Mouse (Mus musculus) heart, embryonic 11.5 days (tissue): ENCODE results near the gene Apoa1. TPM values are rescaled to one million over a fixed set of nuclear protein-coding genes. Genes with fewer than 3 reads are reported as not detected.

Experiments
- ATAC-seq: fragments of 200-750 bp; cut with Nextera tagmentation; replicated peaks from 2 replicates; pipeline ENCODE4 v1.8.0; 2017; ENCODE audit warnings: moderate library complexity; ENCODE audit not compliant: insufficient number of reproducible peaks, low FRiP score, low TSS enrichment
- H3K27ac ChIP-seq: fragments of 300-500 bp; sonication (generic); 2 replicates; pipeline ENCODE4 v1.5.1; 2014; ENCODE audit warnings: mild to moderate bottlenecking, low read depth, low read length
- H3K27me3 ChIP-seq: fragments of 300-500 bp; sonication (generic); 2 replicates; pipeline ENCODE4 v1.6.1; 2014; ENCODE audit warnings: mild to moderate bottlenecking, low read length, mixed read lengths; ENCODE audit not compliant: control insufficient read depth, insufficient read depth
- H3K36me3 ChIP-seq: fragments of 300-500 bp; sonication (generic); 2 replicates; pipeline ENCODE4 v1.6.1; 2014; ENCODE audit warnings: mild to moderate bottlenecking, low read length, moderate library complexity, mixed read lengths; ENCODE audit not compliant: control insufficient read depth, insufficient read depth
- H3K4me1 ChIP-seq: fragments of 300-500 bp; sonication (generic); 2 replicates; pipeline ENCODE4 v1.6.1; 2014; ENCODE audit warnings: low read length; ENCODE audit not compliant: control insufficient read depth, insufficient read depth
- H3K4me2 ChIP-seq: fragments of 300-500 bp; sonication (generic); 2 replicates; pipeline ENCODE4 v1.6.1; 2014; ENCODE audit warnings: mild to moderate bottlenecking, moderate library complexity
- H3K4me3 ChIP-seq: fragments of 300-500 bp; sonication (generic); 2 replicates; pipeline ENCODE4 v1.5.1; 2014; ENCODE audit warnings: low read depth, low read length
- H3K9ac ChIP-seq: fragments of 300-500 bp; sonication (generic); 2 replicates; pipeline ENCODE4 v1.6.1; 2014; ENCODE audit warnings: mild to moderate bottlenecking, low read depth, low read length, moderate library complexity
- H3K9me3 ChIP-seq: fragments of 300-500 bp; sonication (generic); replicated peaks from 2 replicates; pipeline ENCODE4 v1.6.1; 2016; ENCODE audit warnings: low read length; ENCODE audit not compliant: control insufficient read depth
- WGBS: fragments of 180-500 bp; shearing (Covaris S2); extraction: QIAGEN DNeasy Blood & Tissue Kit; methylation state at CpG from one replicate; pipeline ENCODE4 v1.1.7; 2014; ENCODE audit not compliant: insufficient replicate concordance; 5-methylcytosine and 5-hydroxymethylcytosine counted together
- polyA plus RNA-seq: library from polyadenylated mRNA; unstranded; fragments of >200 nt; fragmentation: Nextera tagmentation; extraction: Ambion mirVana; gene quantifications from 2 replicates; pipeline ENCODE4 v1.2.1, GENCODE M21; 2014

Apoa1 gene
- polyA plus RNA-seq, 1 experiment from 2014 or later: 29.6 TPM

- no peak overlapping the region for H3K27ac ChIP-seq
- 84% methylated on average over 10 of the region's 10 CpGs for WGBS
Measured at GRCm38 (mm10) chr9:46256658-46257385, 28.4 kb downstream of the Apoa1 start.

GRCm38 (mm10) chr9:46257546-46257945 is 29.2 kb downstream of the Apoa1 start:
- no peak overlapping the region for H3K9ac ChIP-seq
- H3K27me3 ChIP-seq: no peaks in the 10 kb centered on the region
- no peaks in the 10 kb centered on the region for H3K36me3 ChIP-seq
- H3K27ac ChIP-seq: peak overlapping the region; percentile 46
- no peak overlapping the region for H3K4me2 ChIP-seq
- H3K4me3 ChIP-seq: no peak overlapping the region
- no peaks in the 10 kb centered on the region for H3K9me3 ChIP-seq
- no peaks in the 10 kb centered on the region for H3K4me1 ChIP-seq
- ATAC-seq: no peak
- 63% methylated on average over 3 of the region's 3 CpGs for WGBS

More at GRCm38 (mm10) chr9:46256658-46257385, 28.4 kb downstream of the Apoa1 start:
- Histone ChIP-seq H3K27me3 (no peaks in the 10 kb centered on the region), H3K9ac (no peak overlapping the region), H3K4me3 (no peak overlapping the region), H3K4me2 (no peak overlapping the region), H3K36me3 (no peaks in the 10 kb centered on the region), H3K9me3 (no peaks in the 10 kb centered on the region), H3K4me1 (no peaks in the 10 kb centered on the region)
- no peak for ATAC-seq

- Histone ChIP-seq H3K9ac (no peak overlapping the region), H3K27ac (no peak overlapping the region), H3K4me1 (no peaks in the 10 kb centered on the region), H3K9me3 (no peaks in the 10 kb centered on the region), H3K4me2 (no peak overlapping the region), H3K4me3 (no peak overlapping the region), H3K27me3 (no peaks in the 10 kb centered on the region), H3K36me3 (no peaks in the 10 kb centered on the region)
- 78% methylated on average over 6 of the region's 6 CpGs for WGBS
- no peak for ATAC-seq
Measured at GRCm38 (mm10) chr9:46259111-46259510, 30.7 kb downstream of the Apoa1 start.

- Histone ChIP-seq H3K4me3 (no peak overlapping the region), H3K36me3 (no peaks in the 10 kb centered on the region), H3K9ac (no peak overlapping the region), H3K27me3 (no peaks in the 10 kb centered on the region), H3K4me1 (no peaks in the 10 kb centered on the region), H3K4me2 (no peak overlapping the region), H3K9me3 (no peaks in the 10 kb centered on the region), H3K27ac (no peak overlapping the region)
- WGBS: 81% methylated on average over 7 of the region's 7 CpGs
- no peak for ATAC-seq
Measured at GRCm38 (mm10) chr9:46261131-46261530, 32.8 kb downstream of the Apoa1 start.

- H3K36me3 ChIP-seq: no peaks in the 10 kb centered on the region
- 50% methylated on average over 7 of the region's 7 CpGs for WGBS
- no peak within 1 kb of the TSS for H3K4me2 ChIP-seq
- ATAC-seq: no peak
- H3K4me3 ChIP-seq: no peak within 1 kb of the TSS
- no peaks in the 10 kb centered on the region; the same call in 1 of the 2 replicates for H3K4me1 ChIP-seq
- no peak within 1 kb of the TSS for H3K9ac ChIP-seq
- H3K27ac ChIP-seq: no peak within 1 kb of the TSS
- H3K27me3 ChIP-seq: peaks cover 30% of the 10 kb centered on the region
- H3K9me3 ChIP-seq: no peaks in the 10 kb centered on the region
Measured at GRCm38 (mm10) chr9:46268343-46268873, 40.0 kb downstream of the Apoa1 start, which contains the start of gene Apoa5. Gene Apoa5 (plus strand): TSS chr9:46268633.

GRCm38 (mm10) chr9:46269125-46269524 is 40.7 kb downstream of the Apoa1 start:
- Histone ChIP-seq H3K27ac (no peak overlapping the region), H3K4me2 (no peak overlapping the region), H3K4me1 (peaks cover 7% of the 10 kb centered on the region), H3K4me3 (no peak overlapping the region), H3K9me3 (no peaks in the 10 kb centered on the region), H3K36me3 (no peaks in the 10 kb centered on the region), H3K9ac (no peak overlapping the region), H3K27me3 (peaks cover 30% of the 10 kb centered on the region)
- WGBS: 77% methylated on average over 5 of the region's 5 CpGs
- no peak for ATAC-seq

GRCm38 (mm10) chr9:46270782-46271181 is 42.4 kb downstream of the Apoa1 start:
- no peaks in the 10 kb centered on the region for H3K9me3 ChIP-seq
- H3K4me1 ChIP-seq: peaks cover 9% of the 10 kb centered on the region
- peaks cover 5% of the 10 kb centered on the region; the same call in 1 of the 2 replicates for H3K36me3 ChIP-seq
- H3K4me3 ChIP-seq: no peak overlapping the region
- H3K27me3 ChIP-seq: peaks cover 30% of the 10 kb centered on the region
- ATAC-seq: no peak
- WGBS: 88% methylated on average over 4 of the region's 4 CpGs
- H3K9ac ChIP-seq: no peak overlapping the region
- no peak overlapping the region for H3K4me2 ChIP-seq
- H3K27ac ChIP-seq: no peak overlapping the region

GRCm38 (mm10) chr9:46272070-46272469 is 43.7 kb downstream of the Apoa1 start:
- Histone ChIP-seq H3K27me3 (peaks cover 30% of the 10 kb centered on the region), H3K4me2 (peak overlapping the region; percentile 92), H3K9ac (no peak overlapping the region), H3K36me3 (peaks cover 10% of the 10 kb centered on the region), H3K9me3 (no peaks in the 10 kb centered on the region), H3K27ac (no peak overlapping the region), H3K4me1 (peaks cover 9% of the 10 kb centered on the region), H3K4me3 (no peak overlapping the region)
- 61% methylated on average over 9 of the region's 9 CpGs for WGBS
- no peak for ATAC-seq
